Mouse (Mus musculus): ENCODE measurements around the gene Camsap2. TPM values are rescaled to one million over a fixed set of nuclear protein-coding genes. Genes with fewer than 3 reads are reported as not detected.

The Camsap2 gene
- polyA plus RNA-seq, 1 experiment from 2014 or later, result 38.2 TPM

DNA sequence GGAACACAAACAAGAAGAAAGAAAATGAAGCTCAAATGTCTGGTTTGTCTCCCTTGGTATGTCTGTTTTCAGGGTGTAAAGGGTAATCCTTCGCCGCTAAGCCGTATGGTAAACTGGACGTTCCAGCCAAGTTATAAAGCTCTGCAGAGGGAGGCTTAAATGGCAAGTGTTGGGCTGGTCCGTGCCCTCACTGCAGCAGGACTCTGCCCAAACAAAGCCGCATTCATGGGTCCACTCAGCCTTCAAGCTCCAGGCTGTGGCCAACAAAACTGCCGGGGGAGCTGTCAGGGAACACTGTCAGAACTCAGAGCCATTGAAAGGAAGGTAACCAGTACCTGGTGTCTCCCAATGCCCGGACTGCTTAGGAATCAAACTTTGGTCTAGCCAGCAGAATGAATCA, 16.7 kb upstream of the Camsap2 start:
- H3K4me2 ChIP-seq (replicated peaks), result no peak overlapping the region
- no peak for ATAC-seq (ENCODE audit: low FRiP score)
- no peak overlapping the region for H3K9ac ChIP-seq

DNA sequence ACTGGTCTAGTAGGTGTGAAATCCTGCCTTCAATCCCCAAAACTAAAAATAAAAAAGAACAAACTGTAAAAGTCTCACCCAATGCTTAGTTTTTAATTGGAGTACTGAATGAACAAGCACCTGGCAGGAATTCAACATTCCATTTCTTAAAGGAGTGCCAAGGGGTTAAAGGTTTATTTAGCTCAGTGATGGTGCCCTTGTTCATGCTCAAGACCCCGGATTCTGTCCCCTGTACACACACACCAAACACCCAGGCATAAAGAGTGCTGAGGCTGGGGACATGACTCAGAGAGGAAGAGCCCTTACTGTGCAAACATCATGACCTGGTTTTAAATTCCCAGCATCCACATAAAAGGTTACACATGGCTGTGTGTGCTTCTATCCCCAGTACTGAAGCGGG, 15.5 kb upstream of the Camsap2 start:
- H3K4me1 ChIP-seq, result peaks cover 3% of the 10 kb centered on the region; the same call in 1 of the 2 replicates
- WGBS, result 82% methylated on average over 2 of the region's 2 CpGs
- no peaks in the 10 kb centered on the region for H3K9me3 ChIP-seq (replicated peaks)
- no peaks in the 10 kb centered on the region for H3K27me3 ChIP-seq
- H3K36me3 ChIP-seq, result no peaks in the 10 kb centered on the region
- no peak overlapping the region for H3K9ac ChIP-seq
- H3K4me3 ChIP-seq, result no peak overlapping the region
- no peak for ATAC-seq (ENCODE audit: low FRiP score)
- no peak overlapping the region for H3K27ac ChIP-seq
- no peak overlapping the region for H3K4me2 ChIP-seq (replicated peaks)

More for the DNA sequence above, 16.7 kb upstream of the Camsap2 start:
- Histone ChIP-seq H3K36me3 (no peaks in the 10 kb centered on the region), H3K27me3 (no peaks in the 10 kb centered on the region), H3K4me1 (peaks cover 3% of the 10 kb centered on the region; the same call in 1 of the 2 replicates), H3K9me3 (replicated peaks) (no peaks in the 10 kb centered on the region), H3K27ac (0 out of 2 replicates have a peak overlapping the region, but pooled peaks have one; percentile 44), H3K4me3 (no peak overlapping the region)
- 44% methylated on average over 8 of the region's 8 CpGs for WGBS

- WGBS, result 81% methylated on average over 6 of the region's 6 CpGs
- Histone ChIP-seq H3K4me1 (peaks cover 3% of the 10 kb centered on the region; the same call in 1 of the 2 replicates), H3K36me3 (no peaks in the 10 kb centered on the region), H3K4me2 (replicated peaks) (no peak overlapping the region), H3K27ac (no peak overlapping the region), H3K27me3 (no peaks in the 10 kb centered on the region), H3K9me3 (replicated peaks) (no peaks in the 10 kb centered on the region), H3K4me3 (no peak overlapping the region), H3K9ac (no peak overlapping the region)
- ATAC-seq (ENCODE audit: low FRiP score), result no peak
Measured at GRCm38 (mm10) chr1:136360909-136361308, 15.0 kb upstream of the Camsap2 start.

- Histone ChIP-seq H3K9ac (no peak overlapping the region), H3K9me3 (replicated peaks) (no peaks in the 10 kb centered on the region), H3K27me3 (no peaks in the 10 kb centered on the region), H3K4me3 (no peak overlapping the region), H3K27ac (no peak overlapping the region), H3K4me2 (replicated peaks) (no peak overlapping the region), H3K4me1 (peaks cover 3% of the 10 kb centered on the region; the same call in 1 of the 2 replicates), H3K36me3 (no peaks in the 10 kb centered on the region)
- WGBS, result 80% methylated on average over 7 of the region's 7 CpGs
- no peak for ATAC-seq (ENCODE audit: low FRiP score)
Measured at GRCm38 (mm10) chr1:136358841-136359360, 13.0 kb upstream of the Camsap2 start.

DNA sequence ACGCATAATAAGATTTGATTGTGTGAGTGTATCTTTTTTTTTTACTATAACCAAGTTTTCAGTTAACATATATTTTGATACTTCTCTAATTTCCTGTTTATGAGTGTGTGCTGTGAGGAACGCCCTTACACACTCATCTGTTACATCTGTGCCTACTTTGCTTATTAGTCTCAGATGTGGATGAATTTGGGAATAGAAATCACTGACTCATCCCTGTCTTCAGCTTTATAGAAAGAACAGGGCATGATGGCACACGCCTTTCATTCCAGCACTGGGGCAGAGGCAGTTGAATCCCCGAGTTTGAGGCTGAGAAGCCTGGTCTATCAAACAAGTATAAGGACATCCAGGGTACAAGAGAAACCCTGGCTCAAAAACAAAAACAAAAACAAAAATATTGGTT, 9.7 kb upstream of the Camsap2 start:
- no peak overlapping the region for H3K4me3 ChIP-seq
- no peaks in the 10 kb centered on the region for H3K27me3 ChIP-seq
- H3K9ac ChIP-seq, result no peak overlapping the region
- no peak for ATAC-seq (ENCODE audit: low FRiP score)
- no peaks in the 10 kb centered on the region for H3K36me3 ChIP-seq
- WGBS, result 80% methylated on average over 4 of the region's 4 CpGs
- no peak overlapping the region for H3K4me2 ChIP-seq (replicated peaks)
- H3K4me1 ChIP-seq, result peaks cover 2% of the 10 kb centered on the region; the same call in 1 of the 2 replicates
- H3K27ac ChIP-seq, result no peak overlapping the region
- H3K9me3 ChIP-seq (replicated peaks), result no peaks in the 10 kb centered on the region

DNA sequence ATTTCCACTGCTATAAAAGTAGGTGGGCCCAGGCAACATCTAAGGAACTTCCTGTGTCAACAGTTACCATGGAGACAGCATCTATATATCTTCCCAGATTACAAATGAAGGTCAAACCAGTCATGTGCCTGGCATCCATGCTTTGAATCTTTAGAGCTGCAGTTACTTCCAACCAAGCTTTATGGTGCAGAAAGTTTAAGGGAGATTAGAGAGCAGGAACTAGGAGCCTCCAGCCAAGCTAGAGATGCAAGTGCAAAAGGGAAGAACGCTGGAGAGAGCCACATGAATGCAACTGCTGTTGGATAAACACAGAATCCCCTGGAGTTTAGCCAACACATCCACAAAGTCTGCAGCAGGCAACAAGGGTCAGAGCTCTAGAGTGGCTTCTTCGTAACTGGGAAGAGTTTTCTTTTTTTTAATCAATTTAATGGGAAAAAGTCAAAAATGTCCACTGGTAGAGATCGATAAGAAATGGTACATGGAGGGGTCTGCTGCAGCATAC, 4.8 kb upstream of the Camsap2 start:
- Histone ChIP-seq H3K9me3 (replicated peaks) (no peaks in the 10 kb centered on the region), H3K27ac (no peak overlapping the region), H3K4me1 (peaks cover 9% of the 10 kb centered on the region), H3K4me2 (replicated peaks) (no peak overlapping the region), H3K36me3 (no peaks in the 10 kb centered on the region), H3K27me3 (no peaks in the 10 kb centered on the region), H3K9ac (no peak overlapping the region), H3K4me3 (no peak overlapping the region)
- no peak for ATAC-seq (ENCODE audit: low FRiP score)
- WGBS, result 65% methylated on average over 3 of the region's 3 CpGs

DNA sequence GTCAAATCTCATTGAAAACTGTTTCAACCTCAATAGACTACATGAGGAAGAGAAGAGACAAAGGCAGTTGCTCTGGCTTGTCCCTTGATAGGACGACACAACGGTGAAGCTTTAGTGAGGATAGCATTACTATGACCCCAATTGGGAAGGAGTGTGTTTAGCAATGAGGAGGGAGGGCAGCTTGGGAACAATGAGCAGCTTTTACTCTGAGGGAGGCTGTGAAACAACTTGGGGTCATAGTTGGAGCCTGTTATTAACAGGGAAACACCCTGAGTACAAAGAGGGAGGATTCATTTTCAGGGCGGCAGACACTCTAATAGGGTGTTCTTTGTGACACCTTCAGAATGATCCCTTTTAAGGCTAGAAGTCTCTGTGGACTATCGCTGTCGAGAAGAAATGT, 2.2 kb upstream of the Camsap2 start:
- ATAC-seq (ENCODE audit: low FRiP score), result no peak
- Histone ChIP-seq H3K4me2 (replicated peaks) (no peak overlapping the region), H3K9me3 (replicated peaks) (no peaks in the 10 kb centered on the region), H3K27me3 (no peaks in the 10 kb centered on the region), H3K27ac (no peak overlapping the region), H3K36me3 (no peaks in the 10 kb centered on the region), H3K9ac (no peak overlapping the region), H3K4me3 (no peak overlapping the region), H3K4me1 (peaks cover 21% of the 10 kb centered on the region)
- 63% methylated on average over 5 of the region's 5 CpGs for WGBS

- H3K4me1 ChIP-seq, result peaks cover 30% of the 10 kb centered on the region
- no peak overlapping the region for H3K27ac ChIP-seq
- no peaks in the 10 kb centered on the region for H3K27me3 ChIP-seq
- no peaks in the 10 kb centered on the region for H3K36me3 ChIP-seq
- 66% methylated on average over 4 of the region's 4 CpGs for WGBS
- ATAC-seq (ENCODE audit: low FRiP score), result no peak
- no peak overlapping the region for H3K4me3 ChIP-seq
- H3K9me3 ChIP-seq (replicated peaks), result no peaks in the 10 kb centered on the region
- no peak overlapping the region; the same call in 1 of the 2 replicates for H3K9ac ChIP-seq
- no peak overlapping the region for H3K4me2 ChIP-seq (replicated peaks)
Measured at GRCm38 (mm10) chr1:136347140-136347539, 1.2 kb upstream of the Camsap2 start.

DNA sequence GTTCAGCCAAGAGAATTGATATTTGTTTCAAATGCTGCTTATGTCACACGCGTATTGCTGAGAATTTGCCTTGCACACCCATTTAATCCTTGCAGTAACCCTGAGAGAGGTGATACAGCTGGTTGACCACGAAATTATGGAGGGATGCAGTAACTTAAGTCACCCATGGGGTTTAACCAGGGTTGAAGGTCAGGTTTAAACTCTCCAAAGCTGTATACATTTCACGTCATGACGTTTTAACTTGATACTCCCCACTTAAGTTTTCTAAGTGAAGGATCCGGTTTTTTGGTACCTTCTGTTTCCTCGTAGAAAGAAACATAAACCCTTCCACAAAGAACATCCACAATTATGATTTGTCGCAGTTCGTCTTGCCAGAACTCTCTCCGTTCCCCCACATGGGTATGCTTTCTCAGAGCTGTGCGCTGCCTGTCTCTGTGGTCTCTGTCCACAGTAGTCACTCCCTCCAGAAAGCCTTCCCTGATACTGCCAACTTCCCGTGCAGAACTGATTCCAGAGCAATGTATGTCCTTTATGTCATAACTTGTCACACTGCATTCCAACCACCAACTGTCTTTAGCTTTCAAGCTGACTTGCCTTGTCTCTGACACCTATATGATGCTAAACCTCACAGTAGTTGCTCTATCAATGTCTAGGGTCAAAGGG, 600 bp upstream of the Camsap2 start:
- peaks cover 36% of the 10 kb centered on the region for H3K4me1 ChIP-seq
- ATAC-seq (ENCODE audit: low FRiP score), result peak; percentile 36
- WGBS, result 4% methylated on average over 12 of the region's 12 CpGs
- H3K27me3 ChIP-seq, result no peaks in the 10 kb centered on the region
- H3K9ac ChIP-seq, result peak overlapping the region; percentile 97
- peak overlapping the region; percentile 85 for H3K4me2 ChIP-seq (replicated peaks)
- H3K4me3 ChIP-seq, result peak overlapping the region; percentile 97
- H3K36me3 ChIP-seq, result no peaks in the 10 kb centered on the region
- no peaks in the 10 kb centered on the region for H3K9me3 ChIP-seq (replicated peaks)
- H3K27ac ChIP-seq, result peak overlapping the region; percentile 98

- peak overlapping the region; percentile 85 for H3K4me2 ChIP-seq (replicated peaks)
- H3K4me3 ChIP-seq, result peak overlapping the region; percentile 97
- peak overlapping the region; percentile 98 for H3K27ac ChIP-seq
- H3K9me3 ChIP-seq (replicated peaks), result no peaks in the 10 kb centered on the region
- no peaks in the 10 kb centered on the region for H3K27me3 ChIP-seq
- H3K36me3 ChIP-seq, result peaks cover 8% of the 10 kb centered on the region
- H3K4me1 ChIP-seq, result peaks cover 34% of the 10 kb centered on the region
- WGBS, result under 1% methylated on average over 22 of the region's 22 CpGs
- ATAC-seq (ENCODE audit: low FRiP score), result peak; percentile 7; the same call in 1 of the 2 replicates
- peak overlapping the region; percentile 97 for H3K9ac ChIP-seq
Measured at GRCm38 (mm10) chr1:136344768-136345453, 993 bp downstream of the Camsap2 start.

DNA sequence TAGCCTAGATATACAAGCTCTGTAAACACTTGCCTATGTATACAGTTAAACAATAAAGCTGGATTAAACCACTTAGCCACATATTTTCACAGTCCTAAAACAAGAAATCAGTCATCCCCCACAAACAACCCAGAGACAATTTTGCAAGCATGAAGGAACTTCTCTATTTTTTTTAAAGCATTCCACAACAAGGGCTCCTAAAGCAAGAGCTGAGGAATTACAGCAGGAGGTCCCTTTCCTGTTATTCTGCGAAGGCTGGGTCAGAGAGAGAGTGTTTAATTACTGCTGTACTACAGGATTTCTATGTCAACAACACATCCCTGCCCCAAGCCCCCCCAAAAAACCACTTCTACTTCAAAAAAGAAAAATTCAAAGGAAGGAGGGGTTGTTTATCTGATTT, 1.6 kb downstream of the Camsap2 start:
- Histone ChIP-seq H3K4me2 (replicated peaks) (peak overlapping the region; percentile 85), H3K27ac (0 out of 2 replicates have a peak overlapping the region, but pooled peaks have one; percentile 30)

DNA sequence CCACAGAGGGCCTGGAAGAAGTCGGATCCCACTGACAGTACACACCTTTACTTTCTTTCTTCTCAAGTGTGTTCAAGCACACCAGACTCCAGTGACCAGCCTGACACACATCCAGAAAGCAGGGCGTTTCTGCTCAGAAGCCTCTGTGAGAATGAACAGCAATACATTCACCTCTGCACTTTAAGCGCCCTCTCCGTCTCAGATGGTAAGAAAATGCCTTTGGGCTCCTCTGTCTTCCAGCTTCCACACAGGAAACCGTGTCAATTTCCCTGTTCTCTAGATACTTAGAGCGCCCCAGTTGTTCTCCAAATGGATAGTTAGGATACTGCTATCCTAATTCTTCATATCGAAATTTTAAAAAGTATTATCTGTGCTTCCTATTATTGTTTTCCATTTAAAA, 2.2 kb downstream of the Camsap2 start:
- Histone ChIP-seq H3K4me3 (peak overlapping the region; percentile 97), H3K9me3 (replicated peaks) (no peaks in the 10 kb centered on the region), H3K4me2 (replicated peaks) (peak overlapping the region; percentile 85), H3K4me1 (peaks cover 34% of the 10 kb centered on the region), H3K27ac (no peak overlapping the region), H3K27me3 (no peaks in the 10 kb centered on the region), H3K9ac (peak overlapping the region; percentile 97), H3K36me3 (peaks cover 8% of the 10 kb centered on the region)
- 20% methylated on average over 7 of the region's 7 CpGs for WGBS
- ATAC-seq (ENCODE audit: low FRiP score), result no peak

More for the DNA sequence above, 1.6 kb downstream of the Camsap2 start:
- peak overlapping the region; percentile 97 for H3K4me3 ChIP-seq
- peak overlapping the region; percentile 97 for H3K9ac ChIP-seq
- peaks cover 8% of the 10 kb centered on the region for H3K36me3 ChIP-seq
- 0% methylated on average over 1 of the region's 1 CpGs for WGBS
- no peak for ATAC-seq (ENCODE audit: low FRiP score)
- H3K4me1 ChIP-seq, result peaks cover 34% of the 10 kb centered on the region
- no peaks in the 10 kb centered on the region for H3K9me3 ChIP-seq (replicated peaks)
- no peaks in the 10 kb centered on the region for H3K27me3 ChIP-seq

Data from hindbrain, embryonic 12.5 days (tissue).